Mouse (Mus musculus): Measurements from ENCODE around the gene Mob3b. TPM values are rescaled to one million over a fixed set of nuclear protein-coding genes. Genes with fewer than 3 reads are reported as not detected.
A peak's percentile ranks its signal among the peaks of the same experiment; 100 is the strongest.

Mob3b gene
- polyA plus RNA-seq, 1 experiment from 2014 or later: 9.8 TPM

GRCm38 (mm10) chr4:35006541-35007260 is 150.6 kb downstream of the Mob3b start:
- CTCF ChIA-PET: no interaction called here
- ATAC-seq (no peak), DNase-seq (ENCODE audit: low read depth, low spot score) (no peak)
- in situ Hi-C loops (cut with MboI; ENCODE audit: low pct_unique_long_range_greater_than_20kb): no loop called here
- H3K27me3 ChIP-seq: no peaks in the 10 kb centered on the region
- no peak for TF ChIP-seq CTCF (IDR thresholded peaks at IDR 0.05)
- POLR2A ChIA-PET: interaction anchor here (0.6 to 1.1 kb wide), 2 partner anchors 71 to 162 kb away, joined by 3 to 4 read pairs; no protein-coding TSS in a partner anchor

GRCm38 (mm10) chr4:35006056-35006455 is 151.2 kb downstream of the Mob3b start:
- POLR2A ChIA-PET: interaction anchor here (1.1 kb wide), 1 partner anchor 162 kb away, joined by 4 read pairs; no protein-coding TSS in a partner anchor
- DNase-seq (ENCODE audit: low read depth, low spot score): no peak
- H3K27me3 ChIP-seq: no peaks in the 10 kb centered on the region
- ATAC-seq: no peak
- CTCF ChIA-PET: no interaction called here
- no peak for TF ChIP-seq CTCF (IDR thresholded peaks at IDR 0.05)
- in situ Hi-C loops (cut with MboI; ENCODE audit: low pct_unique_long_range_greater_than_20kb): no loop called here

GRCm38 (mm10) chr4:35005068-35005769 is 152.1 kb downstream of the Mob3b start:
- TF ChIP-seq CTCF (IDR thresholded peaks at IDR 0.05): no peak

GRCm38 (mm10) chr4:35004473-35004872 is 152.8 kb downstream of the Mob3b start:
- TF ChIP-seq CTCF (IDR thresholded peaks at IDR 0.05): no peak
- no peak for ATAC-seq
- no peaks in the 10 kb centered on the region for H3K27me3 ChIP-seq
- POLR2A ChIA-PET: no interaction called here
- no peak for DNase-seq (ENCODE audit: low read depth, low spot score)
- CTCF ChIA-PET: interaction anchor here (0.7 kb wide), 1 partner anchor 64 kb away, joined by 3 read pairs; no protein-coding TSS in a partner anchor
- in situ Hi-C loops (cut with MboI; ENCODE audit: low pct_unique_long_range_greater_than_20kb): no loop called here

More at GRCm38 (mm10) chr4:35005068-35005769, 152.1 kb downstream of the Mob3b start:
- in situ Hi-C loops (cut with MboI; ENCODE audit: low pct_unique_long_range_greater_than_20kb): no loop called here
- CTCF ChIA-PET: interaction anchor here (0.9 kb wide), 1 partner anchor 36 kb away, joined by 4 read pairs; no protein-coding TSS in a partner anchor
- POLR2A ChIA-PET: interaction anchor here (1.1 kb wide), 1 partner anchor 163 kb away, joined by 4 read pairs; no protein-coding TSS in a partner anchor
- H3K27me3 ChIP-seq: no peaks in the 10 kb centered on the region
- DNase-seq (ENCODE audit: low read depth, low spot score): peak; percentile 46
- peak; percentile 93 for ATAC-seq

- ChIA-PET POLR2A (no interaction called here), CTCF (interaction anchor here (0.7 kb wide), 1 partner anchor 65 kb away, joined by 3 read pairs; no protein-coding TSS in a partner anchor)
- TF ChIP-seq CTCF (IDR thresholded peaks at IDR 0.05): no peak
- H3K27me3 ChIP-seq: no peaks in the 10 kb centered on the region
- no peak for ATAC-seq
- no peak for DNase-seq (ENCODE audit: low read depth, low spot score)
- in situ Hi-C loops (cut with MboI; ENCODE audit: low pct_unique_long_range_greater_than_20kb): no loop called here
Observed at GRCm38 (mm10) chr4:35003550-35004326, 153.5 kb downstream of the Mob3b start.

- POLR2A ChIA-PET: no interaction called here
- ATAC-seq (no peak), DNase-seq (ENCODE audit: low read depth, low spot score) (no peak)
- in situ Hi-C loops (cut with MboI; ENCODE audit: low pct_unique_long_range_greater_than_20kb): no loop called here
- H3K27me3 ChIP-seq: no peaks in the 10 kb centered on the region
- CTCF ChIA-PET: no interaction called here
- TF ChIP-seq CTCF (IDR thresholded peaks at IDR 0.05): no peak
Observed at GRCm38 (mm10) chr4:34996616-34997015, 160.7 kb downstream of the Mob3b start.

GRCm38 (mm10) chr4:34993639-34993975 is 163.7 kb downstream of the Mob3b start:
- POLR2A ChIA-PET: no interaction called here
- DNase-seq (ENCODE audit: low read depth, low spot score): no peak

GRCm38 (mm10) chr4:34992866-34993638 is 164.2 kb downstream of the Mob3b start:
- DNase-seq (ENCODE audit: low read depth, low spot score) (no peak), ATAC-seq (no peak)
- in situ Hi-C loops (cut with MboI; ENCODE audit: low pct_unique_long_range_greater_than_20kb): no loop called here
- no peak for TF ChIP-seq CTCF (IDR thresholded peaks at IDR 0.05)
- no peaks in the 10 kb centered on the region for H3K27me3 ChIP-seq
- ChIA-PET POLR2A (no interaction called here), CTCF (interaction anchor here (1.0 kb wide), 1 partner anchor 8 kb away, joined by 3 read pairs; no protein-coding TSS in a partner anchor)

More at GRCm38 (mm10) chr4:34993639-34993975, 163.7 kb downstream of the Mob3b start:
- CTCF ChIA-PET: interaction anchor here (1.0 kb wide), 1 partner anchor 9 kb away, joined by 3 read pairs; no protein-coding TSS in a partner anchor
- TF ChIP-seq CTCF (IDR thresholded peaks at IDR 0.05): no peak
- H3K27me3 ChIP-seq: no peaks in the 10 kb centered on the region
- in situ Hi-C loops (cut with MboI; ENCODE audit: low pct_unique_long_range_greater_than_20kb): no loop called here
- no peak for ATAC-seq

GRCm38 (mm10) chr4:34991891-34992865 is 165.1 kb downstream of the Mob3b start:
- in situ Hi-C loops (cut with MboI; ENCODE audit: low pct_unique_long_range_greater_than_20kb): no loop called here
- CTCF ChIA-PET: no interaction called here
- no peak for DNase-seq (ENCODE audit: low read depth, low spot score)
- TF ChIP-seq CTCF (IDR thresholded peaks at IDR 0.05): no peak
- H3K27me3 ChIP-seq: no peaks in the 10 kb centered on the region
- no peak for ATAC-seq
- POLR2A ChIA-PET: no interaction called here
